Mouse (Mus musculus) embryonic fibroblast, embryonic 13.5 days (primary cell): Measurements from ENCODE around the gene Zar1l.

Source experiments
- CTCF ChIP-seq: IDR thresholded peaks from 2 replicates; pipeline ENCODE4 v1.5.1; 2011; ENCODE audit warnings: mild to moderate bottlenecking, control low read depth, low read length, moderate library complexity, borderline replicate concordance; ENCODE audit not compliant: insufficient read depth
- POLR2A ChIP-seq: IDR thresholded peaks from 2 replicates; pipeline ENCODE4 v1.6.1; 2011; ENCODE audit warnings: low read depth, mild to moderate bottlenecking, control low read depth, low read length, moderate library complexity

GRCm38 (mm10) chr5:150468431-150468830 is 49.5 kb downstream of the Zar1l start:
- no peak for TF ChIP-seq POLR2A
- TF ChIP-seq CTCF, result no peak
